Mouse (Mus musculus) testis, postnatal 14 days (tissue): ENCODE measurements around the gene Rbbp8nl.
"Not testable (repeated sequence)": the region's sequence is repeated elsewhere in the genome, so short reads cannot be mapped to it uniquely, and the experiment has no call there.

Source experiments
- DNase-seq: peaks from one replicate; pipeline ENCODE4 v3.0.0; 2021; ENCODE audit warnings: low spot score

The Rbbp8nl gene

GRCm38 (mm10) chr2:180279321-180279720, 10.4 kb downstream of the Rbbp8nl start:
- no peak for DNase-seq

- no peak for DNase-seq
Observed at GRCm38 (mm10) chr2:180277773-180278320, 11.8 kb downstream of the Rbbp8nl start.

GRCm38 (mm10) chr2:180276851-180277259, 12.8 kb downstream of the Rbbp8nl start:
- no peak for DNase-seq

- no peak for DNase-seq
Observed at GRCm38 (mm10) chr2:180276385-180276784, 13.3 kb downstream of the Rbbp8nl start.

GRCm38 (mm10) chr2:180275836-180276235, 13.8 kb downstream of the Rbbp8nl start:
- peak; percentile 69 for DNase-seq

- DNase-seq, result no peak
Observed at GRCm38 (mm10) chr2:180274523-180274922, 15.2 kb downstream of the Rbbp8nl start.

GRCm38 (mm10) chr2:180273394-180274244, 16.1 kb downstream of the Rbbp8nl start, which contains the start of gene Cables2:
Cables2 (minus strand) TSS chr2:180273496.
- DNase-seq, result peak; percentile 97

- peak; percentile 82 for DNase-seq
Observed at GRCm38 (mm10) chr2:180272884-180273321, 16.8 kb downstream of the Rbbp8nl start.

- no peak for DNase-seq
Observed at GRCm38 (mm10) chr2:180271804-180272395, 17.8 kb downstream of the Rbbp8nl start.

- no peak for DNase-seq
Observed at GRCm38 (mm10) chr2:180270537-180271255, 19.0 kb downstream of the Rbbp8nl start.

GRCm38 (mm10) chr2:180269329-180269728, 20.4 kb downstream of the Rbbp8nl start:
- DNase-seq, result no peak

GRCm38 (mm10) chr2:180267955-180268354, 21.7 kb downstream of the Rbbp8nl start:
- no peak for DNase-seq

- no peak for DNase-seq
Observed at GRCm38 (mm10) chr2:180262891-180263290, 26.8 kb downstream of the Rbbp8nl start.

- DNase-seq, result no peak
Observed at GRCm38 (mm10) chr2:180262441-180262840, 27.2 kb downstream of the Rbbp8nl start.

- DNase-seq, result no peak
Observed at GRCm38 (mm10) chr2:180261901-180262300, 27.8 kb downstream of the Rbbp8nl start.

GRCm38 (mm10) chr2:180260610-180261480, 28.8 kb downstream of the Rbbp8nl start:
- no peak for DNase-seq

- DNase-seq, result not testable (repeated sequence)
Observed at GRCm38 (mm10) chr2:180259826-180260609, 29.7 kb downstream of the Rbbp8nl start.

GRCm38 (mm10) chr2:180258951-180259484, 30.7 kb downstream of the Rbbp8nl start:
- not testable (repeated sequence) for DNase-seq

GRCm38 (mm10) chr2:180257963-180258865, 31.5 kb downstream of the Rbbp8nl start:
- no peak for DNase-seq
